Mouse (Mus musculus) skeletal muscle tissue, adult 2 months (tissue): ENCODE measurements at regions not wholly inside any gene's neighbourhood (a gene's known extent, or its start where the extent isn't known, plus 50 kb on each side); places are given as distances from the start of the nearest gene placed in this dataset.
A peak's percentile ranks its signal among the peaks of the same experiment; 100 is the strongest.
"Not testable (repeated sequence)": the region's sequence is repeated elsewhere in the genome, so short reads cannot be mapped to it uniquely, and the experiment has no call there.

Experiments
- DNase-seq: peaks from one replicate; pipeline ENCODE4 v3.0.0-alpha.2; 2012; ENCODE audit warnings: low read depth, low spot score

DNA sequence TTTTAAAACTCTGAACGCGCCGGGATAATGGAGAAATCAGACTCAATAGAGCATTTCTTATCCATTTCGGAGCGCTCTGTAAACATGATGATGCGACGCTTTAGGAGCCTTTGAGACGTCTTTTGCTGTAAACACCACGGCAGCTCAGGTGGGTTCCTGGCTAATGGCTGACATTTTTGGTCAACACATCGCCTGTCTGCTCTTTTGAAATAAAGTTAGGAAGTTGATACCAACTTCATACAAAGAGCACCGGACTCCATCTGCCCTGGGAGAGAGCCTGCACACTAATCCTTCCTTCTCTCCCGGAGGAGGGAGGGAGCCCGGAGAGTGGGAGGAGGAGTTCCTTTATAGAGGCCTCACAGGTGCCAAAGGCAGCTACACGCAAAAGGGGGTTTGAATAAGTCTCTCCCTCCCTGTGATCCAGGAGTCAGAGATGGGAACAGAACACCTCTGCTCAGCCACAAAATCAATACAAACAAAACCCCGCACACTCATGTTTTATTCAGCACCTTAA, 63.8 kb upstream of the Srsf6 start:
- DNase-seq: no peak

GRCm38 (mm10) chr2:162866613-162867314, 64.6 kb upstream of the Srsf6 start:
- DNase-seq: no peak

GRCm38 (mm10) chr2:162864571-162864970, 66.8 kb upstream of the Srsf6 start:
- no peak for DNase-seq

DNA sequence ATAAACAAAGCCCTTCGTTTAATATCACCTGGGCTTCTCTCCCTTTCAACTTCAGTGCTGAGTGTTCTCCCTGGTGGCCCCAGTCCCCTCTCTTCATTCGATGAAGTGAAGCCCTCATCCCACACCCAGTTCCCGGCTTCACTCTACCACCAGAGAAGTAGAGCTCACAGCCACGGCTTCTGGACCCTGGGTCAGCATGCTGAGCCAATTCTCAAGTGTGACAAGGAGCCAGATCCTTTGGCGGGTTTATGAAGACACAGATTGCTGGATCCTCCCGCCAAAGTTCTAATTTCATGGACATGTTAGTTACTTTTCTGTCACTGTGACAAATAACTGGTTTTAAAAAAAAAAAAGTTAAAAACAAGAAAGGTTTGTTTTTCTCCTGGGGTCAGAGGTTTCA, 76.7 kb upstream of the Srsf6 start:
- peak; percentile 14 for DNase-seq

DNA sequence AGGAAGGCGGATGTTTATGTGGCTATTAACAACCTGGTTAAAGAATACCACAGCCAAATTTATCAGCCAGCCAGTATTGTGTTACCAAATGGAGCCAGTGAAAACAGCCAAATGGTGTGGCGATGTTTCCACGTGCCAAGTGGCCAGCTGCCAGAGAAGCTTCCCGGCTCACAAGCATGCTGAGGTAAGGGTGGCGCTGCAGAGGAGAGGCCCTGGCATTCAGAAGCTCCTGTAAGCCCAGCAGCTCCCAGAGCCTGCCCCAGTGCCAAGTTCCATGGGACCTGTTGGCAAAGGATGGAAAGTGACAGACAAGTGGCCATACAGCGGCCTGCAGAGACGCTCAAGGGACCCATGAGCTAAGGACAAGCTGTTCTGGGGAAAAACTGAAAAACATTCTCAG, 77.8 kb upstream of the Srsf6 start:
- peak; percentile 48 for DNase-seq

GRCm38 (mm10) chr2:162841761-162842160, 89.6 kb upstream of the Srsf6 start:
- not testable (repeated sequence) for DNase-seq

DNA sequence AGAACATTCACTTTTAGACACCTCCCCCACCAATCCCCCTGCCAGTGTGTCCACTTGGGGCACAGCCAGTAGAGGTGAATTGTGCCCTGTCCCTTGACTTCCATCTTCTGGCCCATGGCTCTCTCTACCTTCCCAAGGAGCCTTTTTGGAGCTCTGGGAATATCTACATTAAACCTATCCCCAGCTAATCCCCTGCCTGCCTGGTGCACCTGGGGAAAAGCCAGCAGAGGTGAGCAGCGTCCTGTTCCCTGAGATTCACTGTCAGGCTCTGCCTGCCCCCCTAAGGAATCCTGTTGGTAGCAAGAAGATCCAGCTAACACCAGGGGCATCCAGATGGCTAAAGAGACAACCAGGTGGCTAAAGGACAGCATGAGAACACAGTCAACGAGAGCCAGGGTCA, 93.6 kb upstream of the Srsf6 start:
- DNase-seq: no peak

GRCm38 (mm10) chr2:162833741-162834140, 97.6 kb upstream of the Srsf6 start:
- no peak for DNase-seq

DNA sequence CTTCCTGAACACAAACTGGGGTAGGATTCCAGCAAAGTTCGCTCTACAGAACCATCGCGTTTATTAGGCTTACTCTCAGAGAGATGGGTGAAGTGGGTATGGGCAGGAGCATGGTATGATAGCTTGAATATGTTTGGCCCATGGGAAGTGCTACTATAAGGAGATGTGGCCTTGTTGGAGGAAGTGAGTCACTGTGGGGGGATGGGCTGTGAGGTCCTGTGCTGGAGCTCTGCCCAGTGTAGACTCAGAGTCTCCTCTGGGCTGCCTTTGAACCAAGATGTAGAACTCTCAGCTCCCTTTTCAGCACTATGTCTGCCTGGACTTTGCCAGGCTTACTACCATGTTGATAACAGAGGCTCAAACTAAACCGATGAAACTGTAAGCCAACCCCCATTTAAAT, 112.5 kb upstream of the Srsf6 start:
- no peak for DNase-seq

- no peak for DNase-seq
These were observed 117.1 kb upstream of the Srsf6 start for GRCm38 (mm10) chr2:162814205-162814604.

GRCm38 (mm10) chr2:162807747-162808146, 123.6 kb upstream of the Srsf6 start:
- no peak for DNase-seq

DNA sequence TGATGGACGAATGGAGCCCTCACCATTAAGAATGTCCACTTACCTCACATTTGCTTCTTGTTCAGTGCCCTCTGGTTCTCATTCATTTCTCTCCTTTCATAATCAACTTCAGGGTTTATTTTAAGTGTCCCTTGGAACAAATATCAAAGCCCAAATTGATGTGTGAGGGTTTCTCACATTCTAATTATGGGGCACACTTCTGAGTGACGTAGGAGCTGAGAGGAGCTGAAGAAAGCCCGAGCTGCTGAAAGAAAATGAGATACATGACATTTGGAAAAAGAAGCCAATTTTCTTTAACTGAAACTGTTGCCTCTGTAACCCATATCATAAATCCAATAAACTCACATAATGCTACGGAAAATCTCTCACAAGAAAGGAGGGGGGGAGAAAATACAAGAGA, 134.8 kb upstream of the Srsf6 start:
- DNase-seq: no peak

- DNase-seq: no peak
These were observed 133.3 kb upstream of the Ptprt start for GRCm38 (mm10) chr2:162794285-162794684.

GRCm38 (mm10) chr2:162791374-162792098, 130.6 kb upstream of the Ptprt start:
- peak; percentile 13 for DNase-seq

DNA sequence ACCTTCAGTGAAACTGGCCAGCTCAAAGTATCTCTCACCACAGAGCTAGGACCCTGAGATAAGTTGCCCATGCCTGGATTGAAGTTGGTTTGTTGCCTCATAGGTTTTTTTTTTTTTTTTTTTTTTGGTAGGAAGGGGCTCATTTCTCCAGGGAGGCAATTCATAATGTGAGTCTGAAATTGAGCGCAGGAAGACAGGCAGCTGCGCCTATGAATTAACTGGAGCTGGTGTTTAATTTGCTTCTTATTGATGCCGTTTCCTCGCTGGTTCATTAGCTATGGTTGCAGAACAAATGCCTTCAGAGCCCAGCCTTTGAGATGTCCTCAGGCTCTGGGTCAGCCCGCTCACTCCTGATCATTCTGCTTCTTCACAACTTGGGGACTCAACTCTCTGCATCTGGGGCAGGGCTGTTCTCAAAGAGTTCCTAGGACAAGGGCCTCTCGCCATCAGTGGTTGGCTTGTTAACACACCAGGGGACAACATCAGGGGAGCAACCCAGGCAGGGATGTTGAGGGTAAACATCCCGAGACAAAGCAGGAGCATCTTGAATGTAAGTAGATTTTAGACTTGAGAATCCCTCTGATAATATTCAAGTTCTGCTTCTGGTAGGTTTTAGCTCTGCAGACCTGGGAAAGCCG, 123.3 kb upstream of the Ptprt start:
- DNase-seq: no peak

- no peak for DNase-seq
These were observed 120.7 kb upstream of the Ptprt start for GRCm38 (mm10) chr2:162781599-162781998.

DNA sequence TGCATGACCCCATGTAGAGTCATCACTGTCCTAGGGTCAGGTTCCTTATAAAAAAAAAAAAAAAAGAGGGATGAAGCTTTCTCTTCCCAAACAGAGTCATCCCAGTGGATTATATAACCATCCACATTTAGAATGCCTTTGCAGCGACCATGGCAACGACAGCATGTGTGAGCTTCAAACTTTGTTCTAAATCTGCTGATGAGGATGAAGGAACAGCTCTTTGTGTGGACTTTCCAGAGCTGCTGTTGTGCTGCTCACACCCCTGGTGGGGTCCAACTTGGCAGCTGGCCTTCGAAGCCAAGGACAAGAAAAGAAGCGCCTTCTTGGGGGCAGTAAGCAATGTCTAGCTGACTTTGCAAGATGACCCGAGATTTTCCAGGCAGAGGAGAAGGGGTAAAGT, 115.6 kb upstream of the Ptprt start:
- no peak for DNase-seq

GRCm38 (mm10) chr2:162772520-162772919, 111.6 kb upstream of the Ptprt start:
- no peak for DNase-seq

DNA sequence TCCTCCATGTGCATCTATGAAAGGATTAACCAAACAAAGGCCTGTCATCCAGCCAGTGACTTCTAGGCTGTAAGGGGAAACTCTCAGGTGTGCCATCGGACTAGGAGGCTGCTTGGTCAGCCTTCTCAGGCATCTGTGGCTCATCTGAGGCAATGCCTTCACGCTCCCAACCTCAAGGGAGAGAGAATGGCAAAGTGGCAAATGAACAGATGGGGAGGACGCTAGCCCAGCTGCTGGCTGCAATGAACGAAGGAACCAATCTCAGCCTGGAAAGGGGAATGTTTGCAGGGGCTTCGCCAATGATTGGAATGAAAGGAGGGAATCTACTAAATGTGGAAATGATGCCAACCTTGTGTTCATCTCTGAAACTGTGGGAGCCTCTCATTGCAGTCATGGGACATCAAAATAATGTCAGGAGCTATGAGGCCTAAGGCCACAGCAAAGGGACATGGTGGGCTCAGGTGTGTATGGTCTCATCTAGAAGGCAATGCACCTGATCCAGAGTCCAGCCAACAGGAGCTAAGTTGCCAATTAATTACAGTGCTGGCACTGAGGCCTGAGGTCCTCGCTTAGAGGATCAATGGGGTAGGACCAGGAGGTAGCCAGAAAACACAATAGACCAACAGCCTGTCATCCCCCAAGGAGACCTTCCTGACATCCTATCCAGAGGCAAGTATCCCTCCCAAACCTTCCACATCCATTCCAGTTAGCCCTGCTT, 108.9 kb upstream of the Ptprt start:
- DNase-seq: no peak

GRCm38 (mm10) chr2:162764059-162764458, 103.1 kb upstream of the Ptprt start:
- DNase-seq: no peak

GRCm38 (mm10) chr2:162740523-162740922, 79.6 kb upstream of the Ptprt start:
- DNase-seq: no peak

DNA sequence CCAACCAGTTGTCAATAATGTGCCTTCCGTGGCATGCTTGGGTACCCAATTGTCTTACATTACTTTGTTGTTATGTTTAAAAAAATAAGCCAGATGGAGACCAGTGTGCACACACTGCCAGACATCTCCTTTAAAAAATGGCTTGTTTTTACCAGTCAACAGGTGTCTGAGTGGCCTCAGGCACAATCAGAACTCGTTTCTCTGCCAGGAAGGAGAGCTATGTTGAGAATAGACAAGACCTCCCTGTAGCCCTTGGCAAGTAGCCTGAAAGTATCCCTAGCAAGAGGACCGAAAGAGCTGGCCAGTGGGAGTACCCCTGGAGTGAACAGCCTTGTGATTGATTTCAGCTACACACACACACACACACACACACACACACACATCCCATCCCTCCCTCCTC, 74.8 kb upstream of the Ptprt start:
- DNase-seq: no peak
